Mouse (Mus musculus) urinary bladder, adult 18-20 months (tissue): ENCODE results near the gene Cdc25b.
A peak's percentile ranks its signal among the peaks of the same experiment; 100 is the strongest.

Source experiments
- DNase-seq, 2 experiments: peaks; one replicate each; pipeline ENCODE4 v3.0.0; 2022; ENCODE audit warnings: low spot score in 2 of 2, mixed read lengths in 2 of 2

Cdc25b gene

DNA sequence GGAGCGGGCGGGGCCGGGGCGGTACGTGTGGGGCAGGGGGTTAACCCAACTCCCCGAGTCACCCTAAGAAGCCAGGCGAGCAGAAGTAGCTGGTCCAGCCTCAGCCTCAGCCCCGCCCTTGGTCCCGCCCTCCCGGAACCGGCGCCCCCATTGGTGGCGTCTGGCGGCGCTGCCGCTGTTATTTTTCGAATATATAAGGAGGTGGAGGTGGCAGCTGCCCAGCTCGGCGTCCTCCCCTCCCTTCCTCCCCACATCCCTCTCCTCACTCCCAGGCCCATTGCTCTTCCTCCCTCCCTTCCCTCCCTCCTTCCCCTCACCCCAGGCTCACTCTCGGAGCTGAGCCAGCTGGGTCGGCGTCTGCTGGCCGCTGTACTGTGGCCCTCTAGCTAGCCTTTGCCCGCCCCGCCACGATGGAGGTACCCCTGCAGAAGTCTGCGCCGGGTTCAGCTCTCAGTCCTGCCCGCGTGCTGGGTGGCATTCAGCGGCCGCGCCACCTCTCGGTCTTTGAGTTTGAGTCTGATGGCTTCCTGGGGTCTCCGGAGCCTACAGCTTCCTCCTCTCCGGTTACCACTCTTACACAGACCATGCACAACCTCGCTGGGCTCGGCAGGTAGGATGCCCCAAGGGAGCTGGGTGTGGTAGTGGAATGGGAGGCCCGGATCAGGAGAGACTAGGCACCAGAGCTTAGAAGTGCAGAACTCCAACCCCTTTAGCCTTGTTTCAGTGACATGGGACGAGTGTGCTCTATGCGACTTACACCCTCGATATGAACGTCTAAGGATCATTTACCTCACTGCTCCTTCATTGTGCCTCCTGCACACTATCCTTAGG, at the start of gene Cdc25b, which contains the start of gene Spef1:
Gene Cdc25b, plus strand, starts transcription at position 179 of the 831 bp plus-strand sequence.
Gene Spef1, minus strand, starts transcription at position 512 of the 831 bp plus-strand sequence.
- DNase-seq = peak; percentile 79 to 84

DNA sequence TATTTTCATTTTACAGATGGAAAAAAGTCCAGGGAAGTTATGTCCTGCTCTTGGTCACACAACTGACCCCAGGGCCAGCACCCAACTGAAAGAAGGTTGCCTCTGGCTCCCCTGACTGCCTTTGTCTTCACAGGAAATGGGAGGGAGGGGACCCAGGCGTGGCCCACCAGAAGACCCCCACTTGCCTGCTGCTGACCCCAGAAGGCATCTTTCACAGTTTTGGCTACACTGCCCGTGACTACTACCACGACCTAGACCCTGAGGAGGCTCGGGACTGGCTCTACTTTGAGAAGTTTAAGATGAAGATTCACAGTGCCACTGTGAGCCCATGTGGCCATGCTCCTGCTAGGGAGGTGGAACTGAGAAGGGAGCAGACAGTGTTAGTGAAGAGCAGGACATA, 48.5 kb upstream of the Cdc25b start:
- DNase-seq = no peak

DNA sequence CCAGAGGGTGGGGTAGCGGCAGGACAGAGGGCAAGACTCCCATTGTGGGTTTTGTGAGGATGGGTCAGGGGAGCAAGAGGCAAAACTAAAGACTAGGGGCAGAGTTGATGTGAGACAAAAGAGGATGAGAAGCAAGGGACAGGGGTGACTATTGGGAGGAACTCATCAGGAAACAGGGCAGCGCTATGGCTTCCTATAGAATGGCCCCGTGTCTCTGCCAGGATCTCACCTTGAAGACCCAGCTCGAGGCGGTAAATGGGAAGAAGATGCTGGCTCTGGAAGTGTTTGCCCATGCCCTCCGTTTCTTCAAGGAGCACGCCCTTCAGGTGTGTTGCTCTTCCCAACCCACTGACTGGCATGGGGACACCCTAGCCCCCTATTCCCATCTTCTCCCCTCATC, 48.0 kb upstream of the Cdc25b start:
- no peak for DNase-seq

DNA sequence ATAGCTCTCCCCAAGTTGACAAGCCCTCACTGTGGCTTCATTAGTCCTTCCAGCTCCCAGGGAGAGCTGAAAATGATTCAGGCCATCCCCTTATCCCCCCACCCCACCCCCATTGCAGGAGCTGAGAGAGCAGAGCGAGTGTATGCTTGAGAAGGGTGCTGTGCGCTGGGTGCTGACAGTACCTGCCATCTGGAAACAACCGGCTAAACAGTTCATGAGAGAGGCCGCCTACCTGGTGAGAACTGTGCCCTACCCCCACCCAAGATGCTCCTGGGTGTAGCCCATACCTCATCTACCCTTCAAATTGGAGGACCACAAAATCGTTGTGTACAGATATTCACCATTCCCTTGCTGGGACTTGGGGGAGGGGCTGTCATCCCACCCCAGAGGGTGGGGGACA, 47.5 kb upstream of the Cdc25b start:
- no peak for DNase-seq

DNA sequence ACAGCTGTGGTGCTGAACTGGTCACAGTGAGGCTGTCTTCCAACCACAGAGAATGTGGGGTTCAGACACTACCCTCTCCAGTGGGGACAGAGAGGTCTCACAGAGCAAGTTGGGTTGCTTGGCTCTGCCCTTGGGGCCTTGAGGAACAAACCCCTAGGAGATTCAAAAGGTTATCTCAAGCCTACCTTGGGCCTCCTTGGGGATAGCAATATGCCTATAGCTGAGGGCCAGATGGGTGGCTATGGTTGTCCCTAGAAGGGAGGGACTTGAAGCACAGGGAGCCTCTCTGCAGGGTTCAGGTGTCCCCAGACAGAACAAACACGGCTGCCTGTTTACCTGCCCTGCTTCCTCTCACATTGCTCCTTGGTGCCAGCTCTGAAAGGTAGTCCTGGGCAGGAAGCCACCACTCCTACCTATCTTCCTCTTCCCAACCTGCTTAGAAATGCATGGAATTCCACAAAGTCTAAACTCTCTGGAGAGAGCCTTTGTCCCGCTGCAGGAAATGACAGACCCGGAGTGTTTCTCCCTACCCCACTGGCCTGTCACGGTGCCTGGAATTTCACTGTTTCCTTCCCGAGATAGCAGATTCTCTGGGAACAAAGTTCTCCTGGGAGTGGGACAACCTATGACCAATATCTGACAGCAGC, 46.7 kb upstream of the Cdc25b start:
- no peak for DNase-seq

DNA sequence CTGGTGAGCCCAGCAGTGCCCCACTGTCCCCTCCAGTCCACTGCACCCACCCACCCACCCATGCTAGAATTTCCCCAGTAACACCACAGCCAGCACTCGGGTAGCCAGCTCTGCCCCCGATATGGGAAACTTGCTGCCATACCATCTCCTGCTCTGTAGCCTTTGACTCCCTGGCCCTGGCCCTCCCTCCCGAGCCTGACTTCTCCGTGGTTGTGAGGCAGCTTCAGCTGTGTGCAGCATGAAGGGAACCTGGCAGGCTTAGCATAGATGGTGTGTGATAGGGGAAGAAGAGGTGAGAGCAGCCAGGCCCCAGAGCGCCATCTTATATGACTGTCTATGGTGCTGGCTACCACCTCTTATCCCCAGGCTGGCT, 46.2 kb upstream of the Cdc25b start:
- DNase-seq = no peak

DNA sequence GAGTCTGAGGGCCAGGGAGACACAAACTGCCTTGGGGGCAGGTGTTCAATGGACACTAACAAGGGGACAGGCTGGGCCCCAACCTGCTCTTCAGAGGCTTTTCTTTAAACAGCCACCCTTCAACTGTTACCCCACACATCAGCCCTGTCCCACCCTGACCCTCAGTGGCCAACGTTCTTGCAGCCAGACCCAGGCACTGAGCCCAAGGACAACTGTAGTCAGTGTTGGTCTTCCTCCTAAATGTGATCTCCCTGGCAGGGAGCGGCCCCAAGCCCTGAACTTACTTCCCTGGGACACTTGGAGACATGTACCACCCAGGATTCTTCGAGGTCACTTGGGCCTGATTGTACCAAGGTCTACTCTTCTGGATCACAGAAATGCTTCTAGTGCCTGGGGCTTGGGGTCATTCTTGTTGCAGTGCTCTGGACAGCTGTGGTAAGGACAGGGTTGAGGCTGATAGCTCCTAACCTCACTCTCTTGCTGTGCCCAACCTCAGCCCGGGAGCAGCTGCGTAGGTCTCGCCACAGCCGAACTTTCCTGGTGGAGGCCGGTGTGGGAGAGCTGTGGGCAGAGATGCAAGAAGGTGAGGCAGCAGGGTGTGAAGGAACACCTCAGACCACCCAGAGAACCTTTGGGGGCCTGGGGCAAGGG, 45.3 kb upstream of the Cdc25b start:
- no peak for DNase-seq

DNA sequence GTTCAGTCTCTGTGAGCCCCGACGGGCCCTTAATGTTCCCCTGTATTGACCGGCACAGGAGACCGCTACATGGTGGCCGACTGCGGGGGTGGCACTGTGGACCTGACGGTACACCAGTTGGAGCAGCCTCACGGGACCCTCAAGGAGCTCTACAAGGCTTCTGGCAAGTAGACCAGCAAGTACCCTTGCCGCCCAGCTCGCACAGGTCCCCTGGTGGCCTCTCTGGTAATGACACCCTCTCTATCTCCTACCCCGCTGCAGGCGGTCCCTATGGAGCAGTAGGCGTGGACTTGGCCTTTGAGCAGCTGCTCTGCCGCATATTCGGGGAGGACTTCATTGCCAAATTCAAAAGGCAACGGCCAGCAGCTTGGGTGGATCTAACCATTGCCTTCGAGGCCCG, 44.2 kb upstream of the Cdc25b start:
- DNase-seq = peak; percentile 50 to 55

DNA sequence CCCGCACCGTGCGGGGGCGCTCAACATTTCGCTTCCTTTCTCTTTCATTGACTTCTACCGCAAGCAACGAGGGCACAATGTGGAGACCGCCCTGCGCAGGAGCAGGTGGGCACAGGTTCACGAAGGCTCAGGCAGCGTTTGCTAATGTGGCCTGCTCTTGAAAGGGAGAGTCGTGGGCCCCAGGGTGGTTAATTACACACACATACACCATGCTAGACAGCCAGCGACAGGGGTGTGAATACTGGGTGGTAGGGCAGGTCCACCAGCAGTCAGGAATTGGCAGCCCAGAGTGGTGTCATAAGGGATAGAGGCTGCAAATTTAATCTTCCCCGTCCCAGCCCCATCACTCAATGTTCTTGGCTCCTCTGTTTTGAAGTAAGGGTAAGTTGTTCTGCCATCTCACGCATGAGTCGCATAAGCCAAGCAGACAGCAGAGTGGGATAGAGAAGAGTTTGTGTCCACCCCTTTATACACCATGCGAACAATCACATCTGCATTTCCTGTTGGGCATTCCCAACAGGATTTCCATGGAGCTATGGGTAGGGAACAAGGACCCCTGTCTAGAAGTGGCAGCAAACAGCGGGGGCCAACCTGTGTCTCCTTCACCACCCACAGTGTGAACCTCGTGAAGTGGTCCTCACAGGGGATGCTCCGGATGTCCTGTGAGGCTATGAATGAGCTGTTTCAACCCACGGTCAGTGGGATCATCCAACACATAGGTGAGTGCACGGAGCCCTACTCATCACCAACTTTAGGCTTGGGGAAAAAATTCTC, 43.6 kb upstream of the Cdc25b start:
- DNase-seq = no peak

DNA sequence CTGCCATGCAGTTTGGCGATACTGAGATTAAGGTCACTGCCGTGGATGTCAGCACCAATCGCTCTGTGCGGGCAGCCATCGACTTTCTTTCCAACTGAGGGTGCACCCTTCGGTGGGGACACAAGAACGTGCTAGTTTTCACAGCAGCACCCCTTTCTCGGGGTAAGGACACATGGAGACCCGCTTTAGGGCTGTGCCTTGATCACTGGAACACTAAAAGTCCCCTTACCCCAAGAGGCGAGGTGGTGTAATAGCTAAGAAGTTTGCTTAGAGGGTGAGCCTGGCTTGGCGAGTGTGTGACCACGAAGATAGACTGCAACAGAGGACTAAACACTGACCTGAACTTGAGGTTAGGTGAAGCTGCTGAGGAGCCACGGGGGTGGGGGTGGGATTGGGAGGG, 41.6 kb upstream of the Cdc25b start:
- DNase-seq = no peak

DNA sequence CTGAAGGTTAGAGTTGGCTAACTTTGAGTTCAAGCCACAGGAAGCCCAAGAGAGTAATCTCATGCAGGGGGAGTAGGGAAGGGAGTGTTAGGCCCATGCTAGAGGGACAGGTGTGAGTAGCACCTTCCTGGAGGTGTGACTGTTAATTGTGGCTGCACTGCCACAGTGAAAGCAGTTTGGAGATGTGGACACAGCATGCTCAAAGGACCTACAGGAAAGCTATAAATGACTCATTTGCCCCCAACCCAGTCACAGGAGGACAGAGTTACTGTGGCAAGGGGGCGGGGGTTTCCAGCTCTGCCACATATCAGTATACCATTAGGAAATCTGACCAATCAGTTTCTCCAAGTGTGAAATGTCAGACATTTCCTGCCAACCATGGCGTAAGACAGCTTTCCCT, 41.2 kb upstream of the Cdc25b start:
- no peak for DNase-seq

DNA sequence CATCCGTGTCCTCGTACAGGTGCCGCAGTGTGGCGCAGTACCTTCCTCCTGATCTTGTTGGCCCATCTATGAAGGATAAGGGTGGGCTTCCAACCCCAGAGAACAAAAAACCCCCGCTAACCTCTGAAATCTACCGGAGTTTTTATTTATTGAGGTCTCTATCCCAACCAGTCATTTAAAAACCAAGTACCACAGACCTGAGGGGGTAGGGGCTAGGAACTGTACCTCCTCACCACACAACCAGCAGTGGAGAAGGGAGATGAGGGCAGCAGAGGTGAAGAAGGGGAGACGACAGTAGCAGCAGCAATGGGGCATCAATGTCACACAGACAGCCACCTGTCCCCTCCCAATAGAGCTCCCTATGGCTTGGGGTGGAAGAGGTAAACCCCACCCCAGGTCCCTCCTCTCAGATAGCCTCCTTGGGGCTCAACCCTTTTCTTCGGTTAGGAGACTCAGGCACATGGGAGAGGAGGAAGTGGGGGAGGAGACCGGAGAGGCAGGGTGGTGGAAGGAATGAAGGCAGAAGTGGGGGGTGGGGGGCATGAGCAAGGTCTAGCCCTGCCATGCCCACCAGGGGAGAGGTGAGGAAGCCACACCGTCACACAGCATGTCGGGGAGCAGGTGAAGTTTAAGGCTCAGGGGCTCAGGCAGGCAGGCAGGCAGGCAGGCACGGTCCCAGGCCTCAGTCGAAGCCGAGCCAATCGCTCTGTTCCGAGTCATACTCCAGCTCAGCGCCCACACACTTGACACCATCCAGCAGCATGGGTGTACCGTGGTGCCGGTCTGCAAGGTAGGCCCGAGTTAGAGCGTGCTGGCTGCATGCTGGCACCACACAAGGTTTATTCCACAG, 40.3 kb upstream of the Cdc25b start:
- DNase-seq = no peak

DNA sequence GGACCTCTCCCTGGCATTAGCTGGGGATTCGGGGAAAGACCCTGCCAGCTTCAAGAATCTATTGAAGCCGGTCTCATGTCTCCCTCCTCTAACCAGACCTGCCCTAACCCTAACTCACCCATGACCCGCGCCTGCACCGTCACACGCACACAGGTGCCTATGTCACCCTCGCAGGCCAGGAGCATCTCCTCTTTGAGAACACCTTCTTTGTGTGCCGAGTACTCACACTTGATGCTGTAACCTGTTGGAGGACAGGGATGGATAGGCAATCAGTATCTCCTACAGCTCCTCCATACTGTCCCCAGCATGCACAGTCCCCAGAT, 39.7 kb upstream of the Cdc25b start:
- DNase-seq = no peak

DNA sequence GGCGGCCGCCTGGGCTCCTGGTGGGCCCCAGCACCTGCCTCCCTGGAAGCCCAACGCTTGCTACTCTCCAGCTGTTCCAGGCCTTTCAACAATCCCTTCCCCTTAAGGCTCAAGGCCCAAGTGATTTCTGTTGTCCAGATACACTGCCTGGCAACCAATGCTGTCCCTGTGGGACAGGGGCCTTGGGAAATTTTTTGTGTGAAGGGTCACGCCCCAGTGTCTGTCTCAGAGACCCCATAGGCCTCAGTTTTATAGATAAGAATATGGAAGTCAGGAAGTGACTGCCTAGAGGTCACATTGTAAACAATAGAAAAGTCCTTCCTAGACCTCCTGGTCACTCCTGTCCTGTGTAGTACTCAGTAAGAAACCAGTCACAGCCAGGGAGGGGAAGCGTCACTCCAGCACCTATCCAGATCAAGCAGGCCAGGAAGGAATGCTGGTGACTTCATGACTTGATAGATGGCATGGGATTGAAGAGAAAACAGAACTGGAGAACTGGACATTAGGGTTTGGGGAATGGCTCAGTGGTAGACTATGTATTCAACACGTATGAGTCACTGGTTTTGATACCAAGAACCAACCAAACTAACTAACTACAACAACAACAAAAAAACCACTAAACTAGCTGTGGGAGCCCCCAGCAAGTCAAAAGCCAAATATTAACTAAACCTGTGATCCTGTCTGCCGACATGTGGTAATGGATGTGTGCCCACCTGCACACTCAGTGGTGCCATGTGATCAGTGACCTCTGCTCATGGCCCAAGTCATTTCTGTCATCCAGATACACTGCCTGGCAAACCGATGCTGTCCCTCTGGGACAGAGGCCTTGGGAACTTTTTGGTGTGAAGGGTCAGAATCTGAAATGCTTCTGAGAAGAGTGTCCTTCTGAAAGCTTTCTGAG, 38.1 kb upstream of the Cdc25b start:
- no peak for DNase-seq

DNA sequence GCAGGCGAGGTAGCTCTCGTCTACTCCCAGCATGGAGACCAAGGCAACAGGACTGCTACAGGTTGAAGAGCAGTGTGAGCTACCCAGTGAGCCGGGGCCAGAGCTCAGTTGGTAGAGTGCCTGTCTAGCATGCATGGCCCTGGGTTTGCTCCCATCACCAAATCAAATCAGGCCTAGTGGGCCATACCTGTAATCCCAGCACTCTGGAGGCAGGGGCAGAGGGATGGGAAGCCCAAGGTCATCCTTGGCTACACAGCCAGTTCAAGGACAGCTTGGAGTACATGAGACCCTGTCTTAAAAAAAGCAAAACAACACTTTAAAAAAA, 37.5 kb upstream of the Cdc25b start:
- no peak for DNase-seq

DNA sequence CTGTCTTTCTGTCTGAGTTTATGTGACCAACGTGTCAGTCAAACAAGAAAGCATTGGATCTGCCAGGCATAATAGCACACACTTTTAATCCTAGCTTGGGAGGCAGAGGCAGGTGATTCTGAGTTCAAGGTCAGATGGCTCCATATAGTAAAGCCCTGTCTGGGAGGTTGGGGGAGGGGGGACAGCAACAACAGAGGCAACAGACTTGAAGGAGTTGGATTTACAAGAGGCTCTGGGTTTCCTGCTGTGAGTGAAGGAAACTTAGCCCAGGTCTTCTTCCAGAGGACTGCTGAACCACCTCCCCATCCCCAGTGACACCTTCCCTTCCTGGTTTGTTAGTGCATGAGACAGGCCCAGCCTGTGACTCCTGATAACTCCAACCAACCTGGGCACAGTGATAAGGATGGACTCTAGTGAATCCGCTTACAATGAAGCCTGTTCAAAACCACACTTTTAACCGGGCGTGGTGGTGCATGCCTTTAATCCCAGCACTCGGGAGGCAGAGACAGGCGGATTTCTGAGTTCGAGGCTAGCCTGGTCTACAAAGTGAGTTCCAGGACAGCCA, 34.5 kb upstream of the Cdc25b start:
- DNase-seq = no peak

DNA sequence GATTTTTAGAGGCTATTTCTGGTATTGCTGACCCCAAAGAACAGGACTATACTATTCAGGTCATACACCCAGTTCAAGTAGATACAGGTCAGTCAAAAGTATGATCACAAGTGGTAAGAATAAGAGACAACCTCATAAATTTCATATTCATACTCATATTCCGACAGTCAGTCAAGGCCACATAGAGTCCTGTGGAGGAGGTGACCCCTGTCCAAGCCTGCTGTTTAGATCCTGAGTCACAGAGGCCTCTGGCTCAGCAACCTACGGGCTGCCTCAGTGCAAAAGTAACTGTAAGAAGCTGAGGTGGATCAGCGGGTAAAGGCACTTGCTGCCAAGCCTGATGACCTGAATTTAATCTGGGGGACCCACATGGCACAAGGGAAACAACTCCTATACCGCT, 32.7 kb upstream of the Cdc25b start:
- no peak for DNase-seq

DNA sequence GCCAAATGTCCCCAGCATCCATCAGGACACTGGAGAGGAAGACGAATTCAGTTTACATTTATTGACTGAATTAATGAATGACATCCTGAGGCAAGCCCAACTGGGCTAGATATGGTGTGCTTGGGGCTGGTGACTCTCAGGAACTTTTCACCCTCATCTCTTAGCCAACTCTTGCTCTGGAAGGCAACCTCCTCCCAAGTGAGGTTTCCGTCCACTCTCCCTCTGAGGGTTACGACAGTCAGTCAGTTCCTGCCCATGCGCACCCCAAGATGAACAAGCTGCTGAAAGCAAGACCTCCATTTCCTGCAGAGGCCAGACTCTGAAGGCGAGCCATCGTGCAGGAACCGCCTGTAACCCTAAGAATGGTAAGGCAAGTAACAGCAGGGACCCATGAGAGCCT, 29.8 kb upstream of the Cdc25b start:
- DNase-seq = no peak

DNA sequence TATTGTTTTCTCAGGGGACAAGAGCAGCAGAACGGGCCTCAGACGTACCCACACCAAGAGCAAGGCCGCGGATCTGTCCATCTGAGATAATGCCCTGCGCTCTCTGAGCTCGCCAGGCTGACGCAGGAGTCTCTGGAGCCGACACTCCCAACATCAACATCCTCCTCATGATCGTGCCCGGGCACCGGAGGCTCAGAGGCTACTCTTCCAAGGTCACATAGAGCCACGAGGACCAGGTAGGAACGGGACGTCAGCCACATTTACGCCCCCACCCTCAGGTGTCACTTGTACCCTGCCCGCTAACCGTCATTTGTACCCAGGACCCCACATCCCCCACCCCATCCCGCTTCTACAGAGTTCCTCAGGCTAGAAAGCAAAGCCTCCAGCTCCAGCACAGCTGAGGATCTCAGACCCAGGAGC, 27.2 kb upstream of the Cdc25b start:
- no peak for DNase-seq

DNA sequence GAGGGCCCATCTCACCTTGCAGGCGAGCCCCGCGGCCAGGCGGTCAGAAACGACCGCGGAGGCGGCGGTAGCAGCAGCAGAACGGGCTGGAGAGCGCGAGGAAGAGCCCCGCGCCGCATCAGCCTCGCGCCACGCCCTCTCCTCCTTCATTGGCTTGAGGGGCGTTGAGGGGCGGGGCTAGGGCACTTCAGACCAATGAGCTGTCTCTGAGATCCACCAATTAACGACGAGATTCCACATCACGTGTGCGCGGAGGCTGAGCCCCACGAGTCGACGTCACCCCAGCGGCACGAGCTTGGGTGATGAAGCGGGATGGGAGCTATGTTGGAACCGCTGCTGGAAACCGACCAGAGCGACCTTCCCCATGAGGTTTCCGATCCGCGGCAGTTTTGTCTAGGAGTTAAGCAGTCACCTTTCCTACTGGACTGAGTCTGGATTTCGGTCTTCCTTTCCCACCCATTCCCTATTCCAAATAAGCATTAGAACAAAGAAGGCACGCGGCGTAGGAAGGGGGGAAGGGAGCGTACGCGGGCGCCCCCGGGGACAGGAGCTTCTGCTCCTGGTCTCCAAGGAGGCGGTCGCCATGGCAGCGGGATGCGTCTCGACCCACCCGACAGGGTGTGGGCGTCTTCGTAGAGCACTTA, 26.7 kb upstream of the Cdc25b start, which contains the start of gene 1700037H04Rik:
Gene 1700037H04Rik, minus strand, starts transcription at position 144 of the 644 bp plus-strand sequence.
- peak; percentile 81 to 94 for DNase-seq
